Mouse (Mus musculus): ENCODE data around the gene Nr2c2ap.

Gene Nr2c2ap

GRCm38 (mm10) chr8:70131166-70131883 is at the start of gene Nr2c2ap:
Nr2c2ap (plus strand) TSS chr8:70131333.
- DNase-seq (ENCODE audit: low spot score): peak; percentile 94

GRCm38 (mm10) chr8:70081976-70082375 is 49.2 kb upstream of the Nr2c2ap start:
- no peak for DNase-seq (ENCODE audit: low spot score)

GRCm38 (mm10) chr8:70083285-70083684 is 47.8 kb upstream of the Nr2c2ap start, which contains the start of gene Hapln4:
Hapln4 (plus strand) TSS chr8:70083457.
- DNase-seq (ENCODE audit: low spot score): peak; percentile 52

- no peak for DNase-seq (ENCODE audit: low spot score)
Observed at GRCm38 (mm10) chr8:70084191-70085065, 46.7 kb upstream of the Nr2c2ap start.

GRCm38 (mm10) chr8:70086151-70086550 is 45.0 kb upstream of the Nr2c2ap start:
- no peak for DNase-seq (ENCODE audit: low spot score)

GRCm38 (mm10) chr8:70087237-70087636 is 43.9 kb upstream of the Nr2c2ap start:
- DNase-seq (ENCODE audit: low spot score): no peak

GRCm38 (mm10) chr8:70087836-70088650 is 43.1 kb upstream of the Nr2c2ap start:
- no peak for DNase-seq (ENCODE audit: low spot score)

GRCm38 (mm10) chr8:70089296-70089960 is 41.7 kb upstream of the Nr2c2ap start:
- DNase-seq (ENCODE audit: low spot score): no peak

- no peak for DNase-seq (ENCODE audit: low spot score)
Observed at GRCm38 (mm10) chr8:70092786-70093185, 38.3 kb upstream of the Nr2c2ap start.

- no peak for DNase-seq (ENCODE audit: low spot score)
Observed at GRCm38 (mm10) chr8:70099276-70099675, 31.9 kb upstream of the Nr2c2ap start.

- DNase-seq (ENCODE audit: low spot score): no peak
Observed at GRCm38 (mm10) chr8:70100241-70100640, 30.9 kb upstream of the Nr2c2ap start.

GRCm38 (mm10) chr8:70104506-70104905 is 26.6 kb upstream of the Nr2c2ap start:
- DNase-seq (ENCODE audit: low spot score): peak; percentile 58

GRCm38 (mm10) chr8:70104922-70105321 is 26.2 kb upstream of the Nr2c2ap start:
- no peak for DNase-seq (ENCODE audit: low spot score)

- DNase-seq (ENCODE audit: low spot score): no peak
Observed at GRCm38 (mm10) chr8:70110451-70110850, 20.7 kb upstream of the Nr2c2ap start.

GRCm38 (mm10) chr8:70111192-70111795 is 19.8 kb upstream of the Nr2c2ap start:
- no peak for DNase-seq (ENCODE audit: low spot score)

GRCm38 (mm10) chr8:70112401-70113016 is 18.6 kb upstream of the Nr2c2ap start:
- no peak for DNase-seq (ENCODE audit: low spot score)

GRCm38 (mm10) chr8:70114488-70114887 is 16.6 kb upstream of the Nr2c2ap start:
- DNase-seq (ENCODE audit: low spot score): no peak

- DNase-seq (ENCODE audit: low spot score): peak; percentile 75
Observed at GRCm38 (mm10) chr8:70114892-70115291, 16.2 kb upstream of the Nr2c2ap start.

- DNase-seq (ENCODE audit: low spot score): peak; percentile 87
Observed at GRCm38 (mm10) chr8:70117611-70118010, 13.5 kb upstream of the Nr2c2ap start.

Data from adipocyte (in vitro differentiated cells).